Mouse (Mus musculus) forebrain, embryonic 16.5 days (tissue): ENCODE data around the gene Bod1. TPM values are rescaled to one million over a fixed set of nuclear protein-coding genes. Genes with fewer than 3 reads are reported as not detected.

Experiments used
- ATAC-seq: fragments of 200-750 bp; cut with Nextera tagmentation; 2 replicates; pipeline ENCODE4 v1.8.0; 2017; ENCODE audit warnings: mild to moderate bottlenecking, moderate library complexity
- H3K27ac ChIP-seq: fragments of 300-500 bp; sonication (generic); 2 replicates; pipeline ENCODE4 v1.5.1; 2014; ENCODE audit warnings: low read length, control low read depth
- H3K27me3 ChIP-seq: fragments of 300-500 bp; sonication (generic); replicated peaks from 2 replicates; pipeline ENCODE4 v1.6.1; 2014; ENCODE audit warnings: low read length; ENCODE audit not compliant: control insufficient read depth, insufficient read depth
- H3K36me3 ChIP-seq: fragments of 300-500 bp; sonication (generic); 2 replicates; pipeline ENCODE4 v1.6.1; 2014; ENCODE audit not compliant: control insufficient read depth, insufficient read depth
- H3K4me1 ChIP-seq: fragments of 300-500 bp; sonication (generic); replicated peaks from 2 replicates; pipeline ENCODE4 v1.6.1; 2014; ENCODE audit warnings: low read length; ENCODE audit not compliant: control insufficient read depth, insufficient read depth
- H3K4me2 ChIP-seq: fragments of 300-500 bp; sonication (generic); 2 replicates; pipeline ENCODE4 v1.6.1; 2014; ENCODE audit warnings: mild to moderate bottlenecking, low read length, control low read depth
- H3K4me3 ChIP-seq: fragments of 300-500 bp; sonication (generic); replicated peaks from 2 replicates; pipeline ENCODE4 v1.5.1; 2014; ENCODE audit warnings: mild to moderate bottlenecking, low read length, control low read depth
- H3K9ac ChIP-seq: fragments of 300-500 bp; sonication (generic); replicated peaks from 2 replicates; pipeline ENCODE4 v1.6.1; 2014; ENCODE audit warnings: low read depth, low read length, control low read depth
- H3K9me3 ChIP-seq: fragments of 300-500 bp; sonication (generic); 2 replicates; pipeline ENCODE4 v1.6.1; 2016; ENCODE audit warnings: low read length; ENCODE audit not compliant: control insufficient read depth
- WGBS: fragments of 180-500 bp; shearing (Covaris S2); extraction: QIAGEN DNeasy Blood & Tissue Kit; methylation state at CpG from one replicate; pipeline ENCODE4 v1.1.7; 2014; 5-methylcytosine and 5-hydroxymethylcytosine counted together
- polyA plus RNA-seq: library from polyadenylated mRNA; unstranded; fragments of >200 nt; fragmentation: Nextera tagmentation; extraction: Ambion mirVana; gene quantifications from 2 replicates; pipeline ENCODE4 v1.2.1, GENCODE M21; 2015

The Bod1 gene
- 141 and 143 TPM in 2 replicates for polyA plus RNA-seq

DNA sequence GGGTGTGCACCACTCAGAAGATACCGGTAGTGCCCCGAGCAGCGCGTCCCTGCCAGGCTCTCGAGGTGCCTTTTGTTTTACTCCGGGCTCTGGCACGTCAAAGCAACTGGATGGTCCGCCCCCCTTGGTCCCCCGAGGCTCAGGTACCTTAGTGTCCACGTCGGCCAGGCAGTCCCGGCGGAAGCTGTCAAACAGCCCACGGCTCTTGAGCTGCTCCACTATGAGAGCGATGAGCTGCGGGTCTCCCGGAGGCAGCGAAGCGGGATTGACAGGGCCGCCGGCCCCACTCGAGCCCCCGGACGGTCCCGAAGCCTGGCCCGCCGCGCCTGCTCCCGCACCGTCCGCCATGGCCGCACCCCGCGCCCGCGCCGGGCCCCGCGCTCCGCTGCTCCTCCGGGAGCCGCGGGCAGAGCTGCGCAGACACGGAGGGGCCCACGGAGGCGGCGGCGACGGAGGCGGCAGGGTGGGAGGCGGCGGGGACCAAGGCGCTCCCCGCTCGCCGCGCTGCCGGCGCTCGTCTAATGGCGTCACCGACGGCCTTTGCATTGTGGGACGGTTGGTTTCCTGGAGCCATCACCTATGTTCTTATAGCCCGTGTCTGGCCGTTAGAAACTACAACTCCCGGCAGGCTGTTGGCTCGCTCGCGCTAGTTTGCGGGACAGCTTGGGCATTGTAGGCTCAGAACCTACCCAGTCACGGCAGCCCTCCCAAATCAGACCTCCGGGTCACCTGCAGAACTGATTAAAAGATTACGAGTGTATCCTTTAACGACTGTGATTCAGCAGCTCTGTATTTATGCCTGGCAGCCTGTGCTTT is at the start of gene Bod1:
Bod1 (minus strand) TSS at position 532 of the 816 bp plus-strand sequence.
- no peaks in the 10 kb centered on the region for H3K9me3 ChIP-seq

DNA sequence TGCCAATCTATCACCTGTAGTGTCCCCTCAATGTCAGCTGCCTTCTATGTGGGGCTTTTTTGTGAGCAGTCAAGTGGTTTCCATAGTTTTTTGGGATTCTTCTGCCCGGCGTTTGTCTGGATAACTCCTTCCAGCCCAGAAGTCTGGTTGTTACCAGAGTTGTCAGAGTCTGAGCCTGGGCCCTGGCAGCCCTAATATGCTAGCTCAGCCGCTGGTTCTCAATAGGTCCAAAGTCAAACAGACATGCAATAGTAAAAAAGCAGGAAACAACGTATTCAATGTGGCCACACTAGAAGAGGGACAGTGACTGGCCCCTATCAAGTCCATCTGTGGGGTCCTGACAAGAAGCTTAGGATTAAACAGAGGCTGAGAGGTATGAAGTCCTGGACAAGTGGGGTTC is 47.4 kb upstream of the Bod1 start:
- Histone ChIP-seq H3K36me3 (no peaks in the 10 kb centered on the region), H3K4me2 (no peak overlapping the region), H3K27ac (no peak overlapping the region), H3K9ac (no peak overlapping the region), H3K9me3 (no peaks in the 10 kb centered on the region), H3K4me1 (no peaks in the 10 kb centered on the region), H3K4me3 (no peak overlapping the region), H3K27me3 (no peaks in the 10 kb centered on the region)
- 93% methylated on average over 4 of the region's 4 CpGs for WGBS
- no peak for ATAC-seq

More for the DNA sequence above, at the start of gene Bod1:
- H3K4me2 ChIP-seq = peak within 1 kb of the TSS; percentile 83
- H3K27me3 ChIP-seq = no peaks in the 10 kb centered on the region
- H3K4me3 ChIP-seq = peak within 1 kb of the TSS; percentile 58
- peaks cover 12% of the 10 kb centered on the region for H3K36me3 ChIP-seq
- H3K4me1 ChIP-seq = peaks cover 22% of the 10 kb centered on the region
- ATAC-seq = peak; percentile 98
- peak within 1 kb of the TSS; percentile 6; the same call in 1 of the 2 replicates for H3K27ac ChIP-seq
- WGBS = under 1% methylated on average over 65 of the region's 76 CpGs
- peak within 1 kb of the TSS; percentile 76 for H3K9ac ChIP-seq

- no peaks in the 10 kb centered on the region for H3K27me3 ChIP-seq
- no peak overlapping the region for H3K4me3 ChIP-seq
- H3K27ac ChIP-seq = no peak overlapping the region
- 61% methylated on average over 4 of the region's 4 CpGs for WGBS
- H3K9me3 ChIP-seq = no peaks in the 10 kb centered on the region
- no peak overlapping the region for H3K9ac ChIP-seq
- no peak overlapping the region for H3K4me2 ChIP-seq
- H3K4me1 ChIP-seq = peaks cover 7% of the 10 kb centered on the region
- H3K36me3 ChIP-seq = no peaks in the 10 kb centered on the region
- no peak for ATAC-seq
Observed at GRCm38 (mm10) chr11:31717926-31718735, 46.4 kb upstream of the Bod1 start.

- Histone ChIP-seq H3K36me3 (no peaks in the 10 kb centered on the region), H3K4me2 (no peak overlapping the region), H3K27me3 (no peaks in the 10 kb centered on the region), H3K9ac (no peak overlapping the region), H3K27ac (peak overlapping the region; percentile 26; the same call in 1 of the 2 replicates), H3K4me1 (peaks cover 13% of the 10 kb centered on the region), H3K9me3 (no peaks in the 10 kb centered on the region), H3K4me3 (no peak overlapping the region)
- 38% methylated on average over 6 of the region's 6 CpGs for WGBS
- peak; percentile 90 for ATAC-seq
Observed at GRCm38 (mm10) chr11:31713641-31714121, 42.0 kb upstream of the Bod1 start.

DNA sequence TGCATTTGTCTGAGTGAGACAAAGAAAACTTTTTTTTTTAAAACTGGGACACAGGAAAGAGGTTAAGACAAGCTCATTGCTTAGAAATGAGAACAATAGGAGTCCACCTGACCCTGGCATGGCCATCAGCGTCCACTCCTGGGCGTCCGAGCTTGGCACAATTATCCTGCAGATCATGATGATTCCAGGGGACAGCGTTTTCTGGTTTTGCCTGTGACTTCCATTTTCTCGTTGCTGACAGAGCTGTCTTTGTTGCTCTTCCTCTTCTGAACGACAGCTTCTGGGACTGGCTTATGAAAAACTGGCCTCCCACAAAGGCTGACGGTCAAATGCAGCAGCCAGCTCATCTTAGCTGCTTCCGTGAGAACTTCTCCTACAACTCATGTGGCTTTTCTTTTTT is 41.4 kb upstream of the Bod1 start:
- no peak overlapping the region for H3K4me2 ChIP-seq
- 31% methylated on average over 8 of the region's 8 CpGs for WGBS
- ATAC-seq = no peak; the same call in 1 of the 2 replicates

GRCm38 (mm10) chr11:31707771-31708170 is 36.1 kb upstream of the Bod1 start:
- peaks cover 2% of the 10 kb centered on the region for H3K4me1 ChIP-seq
- no peak overlapping the region for H3K4me2 ChIP-seq
- no peak overlapping the region for H3K4me3 ChIP-seq
- H3K27me3 ChIP-seq = no peaks in the 10 kb centered on the region
- no peak overlapping the region for H3K9ac ChIP-seq
- H3K27ac ChIP-seq = no peak overlapping the region
- no peaks in the 10 kb centered on the region for H3K36me3 ChIP-seq
- no peak for ATAC-seq
- no peaks in the 10 kb centered on the region for H3K9me3 ChIP-seq

More for the DNA sequence above, 41.4 kb upstream of the Bod1 start:
- Histone ChIP-seq H3K9ac (no peak overlapping the region), H3K27ac (peak overlapping the region; percentile 41), H3K36me3 (no peaks in the 10 kb centered on the region), H3K27me3 (no peaks in the 10 kb centered on the region), H3K4me3 (no peak overlapping the region), H3K4me1 (peaks cover 13% of the 10 kb centered on the region), H3K9me3 (no peaks in the 10 kb centered on the region)

DNA sequence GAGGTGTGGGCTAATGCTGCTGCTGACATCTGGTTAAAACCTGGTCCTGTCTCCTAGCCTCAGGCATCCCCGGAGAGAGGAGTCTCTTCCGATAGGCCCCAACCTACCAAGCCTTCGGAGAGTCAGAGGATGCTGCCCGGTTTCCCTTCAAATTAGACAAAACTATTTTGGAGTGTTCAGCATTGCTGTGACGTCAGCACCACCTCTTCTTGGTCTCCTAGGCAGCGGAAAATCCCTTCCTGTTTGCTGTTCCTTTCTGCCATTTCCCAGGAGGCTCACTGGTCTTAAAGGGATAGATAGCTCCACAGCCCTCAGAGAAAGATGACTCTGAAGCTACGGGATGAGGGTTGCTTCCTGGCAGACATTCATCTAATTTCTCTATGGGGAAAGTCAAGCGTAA is 31.5 kb upstream of the Bod1 start:
- H3K27ac ChIP-seq = no peak overlapping the region
- no peaks in the 10 kb centered on the region for H3K9me3 ChIP-seq
- H3K4me3 ChIP-seq = no peak overlapping the region
- H3K4me1 ChIP-seq = no peaks in the 10 kb centered on the region
- no peak overlapping the region for H3K4me2 ChIP-seq
- WGBS = 86% methylated on average over 8 of the region's 8 CpGs
- H3K36me3 ChIP-seq = no peaks in the 10 kb centered on the region
- no peak for ATAC-seq
- no peak overlapping the region for H3K9ac ChIP-seq
- H3K27me3 ChIP-seq = no peaks in the 10 kb centered on the region

GRCm38 (mm10) chr11:31701901-31702300 is 30.2 kb upstream of the Bod1 start:
- no peak for ATAC-seq
- Histone ChIP-seq H3K4me1 (no peaks in the 10 kb centered on the region), H3K4me2 (no peak overlapping the region), H3K36me3 (no peaks in the 10 kb centered on the region), H3K9ac (no peak overlapping the region), H3K27me3 (no peaks in the 10 kb centered on the region), H3K9me3 (no peaks in the 10 kb centered on the region), H3K4me3 (no peak overlapping the region), H3K27ac (no peak overlapping the region)
- WGBS = 100% methylated on average over 3 of the region's 3 CpGs

DNA sequence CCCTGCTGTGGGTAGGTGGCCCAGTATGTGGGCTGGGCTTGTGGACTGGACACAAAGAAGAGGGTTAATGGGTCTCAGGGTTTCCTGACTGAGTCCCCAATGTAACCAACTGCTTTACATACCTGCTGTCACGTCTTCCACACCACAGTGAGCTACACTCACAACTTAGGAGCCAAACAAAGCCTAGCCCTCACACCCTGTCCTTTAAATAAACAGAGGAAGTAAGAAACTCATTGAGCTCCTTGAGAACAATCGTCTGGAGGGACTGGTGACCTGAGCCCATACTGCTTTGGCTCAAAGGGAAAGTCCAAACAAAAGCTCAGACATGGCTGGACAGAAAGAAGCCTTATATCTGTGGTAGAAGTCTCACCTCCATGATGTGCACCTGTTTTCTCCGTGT is 27.8 kb upstream of the Bod1 start:
- 52% methylated on average over 3 of the region's 3 CpGs for WGBS
- no peaks in the 10 kb centered on the region for H3K9me3 ChIP-seq
- no peak overlapping the region for H3K27ac ChIP-seq
- no peak overlapping the region for H3K4me2 ChIP-seq
- H3K4me3 ChIP-seq = no peak overlapping the region
- no peaks in the 10 kb centered on the region for H3K36me3 ChIP-seq
- ATAC-seq = no peak
- H3K27me3 ChIP-seq = no peaks in the 10 kb centered on the region
- H3K9ac ChIP-seq = no peak overlapping the region
- peaks cover 8% of the 10 kb centered on the region; the same call in 1 of the 2 replicates for H3K4me1 ChIP-seq
